Mouse (Mus musculus) CH12.LX (cell line): ENCODE results near the gene Ncapg2. TPM values are rescaled to one million over a fixed set of nuclear protein-coding genes. Genes with fewer than 3 reads are reported as not detected.

ENCODE experiments used
- DNase-seq: peaks from one replicate; pipeline ENCODE4 v3.0.0-alpha.2; 2013; ENCODE audit errors: extremely low read depth
- H3K27ac ChIP-seq: 2 replicates; pipeline ENCODE4 v1.5.1; 2012; ENCODE audit warnings: low read depth, mild to moderate bottlenecking, control low read depth, moderate library complexity; ENCODE audit not compliant: insufficient read depth
- H3K27me3 ChIP-seq: replicated peaks from 2 replicates; pipeline ENCODE3; 2012; ENCODE audit warnings: inconsistent platforms
- H3K36me3 ChIP-seq, 2 experiments: replicated peaks in 1 of 2; 2 replicates each; pipeline versions ENCODE3 to v1.6.1; 2012; ENCODE audit warnings: inconsistent platforms in 1 of 2, low read length in 1 of 2, mild to moderate bottlenecking in 1 of 2, mixed read lengths in 1 of 2, moderate library complexity in 1 of 2; ENCODE audit not compliant: control insufficient read depth in 1 of 2, insufficient read depth in 1 of 2
- H3K4me1 ChIP-seq, 2 experiments: 2 replicates each; pipeline ENCODE4 v1.6.1; 2012; ENCODE audit warnings: inconsistent platforms in 1 of 2, moderate library complexity in 1 of 2; ENCODE audit not compliant: insufficient read depth in 2 of 2, control insufficient read depth in 1 of 2
- H3K4me2 ChIP-seq: 2 replicates; pipeline ENCODE4 v1.6.1; 2012; ENCODE audit warnings: low read depth, mild to moderate bottlenecking, control low read depth; ENCODE audit not compliant: poor library complexity, insufficient read depth, severe bottlenecking
- H3K4me3 ChIP-seq, 3 experiments: fragments of 150-350 bp in 1 of 3; sonication (generic) in 1 of 3; replicated peaks in 1 of 3; 2 replicates each; pipeline versions ENCODE3 to v1.5.1; 2011 to 2012; ENCODE audit warnings: low read depth in 2 of 3, low read length in 2 of 3, mild to moderate bottlenecking in 2 of 3, moderate library complexity in 2 of 3, control low read depth in 1 of 3, improper control_type of control experiment in 1 of 3, inconsistent platforms in 1 of 3, mixed read lengths in 1 of 3; ENCODE audit not compliant: poor library complexity in 1 of 3
- H3K79me2 ChIP-seq: replicated peaks from 2 replicates; pipeline ENCODE4 v1.6.1; 2012; ENCODE audit warnings: mild to moderate bottlenecking, moderate library complexity; ENCODE audit not compliant: control insufficient read depth, poor library complexity, insufficient read depth, severe bottlenecking; ENCODE audit errors: extremely low read depth
- H3K9ac ChIP-seq: 2 replicates; pipeline ENCODE4 v1.6.1; 2012; ENCODE audit warnings: low read depth, mild to moderate bottlenecking, control low read depth, moderate library complexity; ENCODE audit not compliant: insufficient read depth
- H3K9me3 ChIP-seq: replicated peaks from 2 replicates; pipeline ENCODE3; 2012; ENCODE audit warnings: low read length, inconsistent platforms, mixed read lengths
- BHLHE40 ChIP-seq: IDR thresholded peaks from 2 replicates; pipeline ENCODE4 v1.6.1; 2011; ENCODE audit warnings: mild to moderate bottlenecking, low read depth, low read length, improper control_type of control experiment
- CHD1 ChIP-seq: IDR thresholded peaks from 2 replicates; pipeline ENCODE4 v1.6.1; 2012; ENCODE audit warnings: low read depth, low read length, improper control_type of control experiment, inconsistent platforms
- CTCF ChIP-seq, 2 experiments: IDR thresholded peaks in 1 of 2; conservative IDR thresholded peaks in 1 of 2; 2 replicates each; pipeline ENCODE4 v1.5.1; 2011 to 2012; ENCODE audit warnings: low read depth in 2 of 2, low read length in 2 of 2, improper control_type of control experiment in 1 of 2, inconsistent platforms in 1 of 2, mild to moderate bottlenecking in 1 of 2, moderate library complexity in 1 of 2
- E2F4 ChIP-seq: IDR thresholded peaks from 2 replicates; pipeline ENCODE4 v1.6.1; 2011; ENCODE audit warnings: low read depth, low read length, improper control_type of control experiment; ENCODE audit not compliant: insufficient replicate concordance
- EP300 ChIP-seq: IDR thresholded peaks from 2 replicates; pipeline ENCODE4 v1.6.1; 2011; ENCODE audit warnings: low read length, improper control_type of control experiment
- GABPA ChIP-seq: IDR thresholded peaks from 2 replicates; pipeline ENCODE4 v1.6.1; 2012; ENCODE audit warnings: low read depth, low read length, improper control_type of control experiment, inconsistent platforms; ENCODE audit not compliant: insufficient replicate concordance
- HCFC1 ChIP-seq: IDR thresholded peaks from 2 replicates; pipeline ENCODE4 v1.6.1; 2012; ENCODE audit warnings: low read depth, mild to moderate bottlenecking, inconsistent platforms, low read length, improper control_type of control experiment
- IRF4 ChIP-seq: IDR thresholded peaks from 2 replicates; pipeline ENCODE4 v1.6.1; 2014; ENCODE audit warnings: low read depth, mild to moderate bottlenecking, inconsistent platforms, low read length, improper control_type of control experiment
- MAFK ChIP-seq: IDR thresholded peaks from 2 replicates; pipeline ENCODE4 v1.6.1; 2011; ENCODE audit warnings: low read length, improper control_type of control experiment; ENCODE audit not compliant: insufficient replicate concordance
- MAX ChIP-seq: IDR thresholded peaks from 2 replicates; pipeline ENCODE4 v1.6.1; 2011; ENCODE audit warnings: low read length, improper control_type of control experiment
- MAZ ChIP-seq: IDR thresholded peaks from 2 replicates; pipeline ENCODE4 v1.6.1; 2012; ENCODE audit warnings: low read depth, mild to moderate bottlenecking, inconsistent platforms, low read length, improper control_type of control experiment, moderate library complexity
- MXI1 ChIP-seq: IDR thresholded peaks from 2 replicates; pipeline ENCODE4 v1.6.1; 2011; ENCODE audit warnings: mild to moderate bottlenecking, low read depth, low read length, improper control_type of control experiment
- MYC ChIP-seq: IDR thresholded peaks from 2 replicates; pipeline ENCODE4 v1.6.1; 2011; ENCODE audit warnings: low read depth, mild to moderate bottlenecking, improper control_type of control experiment, low read length
- NELFE ChIP-seq: IDR thresholded peaks from 2 replicates; pipeline ENCODE4 v1.6.1; 2011; ENCODE audit warnings: low read depth, low read length, improper control_type of control experiment
- POLR2A ChIP-seq: IDR thresholded peaks from 2 replicates; pipeline ENCODE4 v1.6.1; 2011; ENCODE audit warnings: low read depth, mild to moderate bottlenecking, improper control_type of control experiment, low read length
- RCOR1 ChIP-seq: conservative IDR thresholded peaks from 2 replicates; pipeline ENCODE4 v1.6.1; 2012; ENCODE audit warnings: low read depth, mild to moderate bottlenecking, inconsistent platforms, low read length, improper control_type of control experiment
- SIN3A ChIP-seq: IDR thresholded peaks from 2 replicates; pipeline ENCODE4 v1.6.1; 2012; ENCODE audit warnings: low read length, improper control_type of control experiment, inconsistent platforms
- SMC3 ChIP-seq: IDR thresholded peaks from 2 replicates; pipeline ENCODE4 v1.6.1; 2011; ENCODE audit warnings: low read depth, low read length, improper control_type of control experiment
- TBP ChIP-seq: conservative IDR thresholded peaks from 2 replicates; pipeline ENCODE4 v1.6.1; 2011; ENCODE audit warnings: low read depth, low read length, improper control_type of control experiment
- TCF12 ChIP-seq: IDR thresholded peaks from 2 replicates; pipeline ENCODE4 v1.6.1; 2014; ENCODE audit warnings: low read depth, mild to moderate bottlenecking, inconsistent platforms, low read length, improper control_type of control experiment
- UBTF ChIP-seq: IDR thresholded peaks from 2 replicates; pipeline ENCODE4 v1.6.1; 2012; ENCODE audit warnings: low read depth, mild to moderate bottlenecking, inconsistent platforms, low read length, improper control_type of control experiment, moderate library complexity
- ZKSCAN1 ChIP-seq: IDR thresholded peaks from 2 replicates; pipeline ENCODE4 v1.6.1; 2012; ENCODE audit warnings: low read depth, inconsistent platforms, low read length, improper control_type of control experiment, borderline replicate concordance
- ZMIZ1 ChIP-seq: IDR thresholded peaks from 2 replicates; pipeline ENCODE4 v1.6.1; 2012; ENCODE audit warnings: low read depth, mild to moderate bottlenecking, inconsistent platforms, low read length, improper control_type of control experiment
- ZNF384 ChIP-seq: IDR thresholded peaks from 2 replicates; pipeline ENCODE4 v1.6.1; 2012; ENCODE audit warnings: low read depth, low read length, improper control_type of control experiment, inconsistent platforms
- dilution Hi-C: fragments of 300-500 bp; cut with MboI; formaldehyde crosslinking; loops from 2 replicates; pipeline ENCODE4 v1.14.3; 2020; ENCODE audit warnings: low sequenced_read_pairs; ENCODE audit not compliant: extremely low pct_unique_long_range_greater_than_20kb, extremely low pct_ligation_motif_present
- in situ Hi-C: fragments of 300-500 bp; cut with MboI; formaldehyde crosslinking; loops from 3 replicates; pipeline ENCODE4 v1.14.3; 2019; ENCODE audit warnings: low sequenced_read_pairs, low pct_ligation_motif_present, low pct_unique_long_range_greater_than_20kb, mixed read lengths
- polyA plus RNA-seq: library from polyadenylated mRNA; unstranded; fragments of >175 nt; gene quantifications from 2 replicates; pipeline ENCODE4 v1.2.1, GENCODE M21; 2012; ENCODE audit warnings: low read depth; ENCODE audit not compliant: insufficient read length
- total RNA-seq, 2 experiments: library from RNA; depleted of rRNA; stranded (reverse); fragments of 300-350 nt in 1 of 2; fragments of >200 nt in 1 of 2; gene quantifications; 2 replicates each; pipeline ENCODE4 v1.2.3; 2012 to 2014

Gene Ncapg2
- total and polyA plus RNA-seq, 3 experiments = 48.0 to 66.4 (median 65.0) TPM

DNA sequence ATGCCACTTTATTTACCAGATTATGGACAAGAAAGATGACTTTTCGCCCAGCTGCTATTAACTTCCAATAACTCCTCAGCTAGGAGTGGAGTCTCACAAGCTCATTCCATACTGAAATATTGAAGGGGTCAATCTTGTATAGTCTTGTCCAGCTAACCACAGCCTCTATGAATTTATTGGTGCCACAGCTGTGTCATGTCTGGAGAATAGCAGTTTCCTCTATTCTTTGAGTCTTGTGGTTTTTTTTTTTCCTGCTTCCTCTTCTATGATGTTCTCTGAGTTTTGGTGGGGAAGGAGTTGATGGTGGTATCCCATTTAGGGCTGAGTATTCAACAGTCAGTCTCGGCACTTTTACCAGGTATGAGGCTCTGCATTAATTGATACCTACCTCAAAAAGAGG, 30.0 kb downstream of the Ncapg2 start:
- H3K9ac ChIP-seq = no peak overlapping the region

DNA sequence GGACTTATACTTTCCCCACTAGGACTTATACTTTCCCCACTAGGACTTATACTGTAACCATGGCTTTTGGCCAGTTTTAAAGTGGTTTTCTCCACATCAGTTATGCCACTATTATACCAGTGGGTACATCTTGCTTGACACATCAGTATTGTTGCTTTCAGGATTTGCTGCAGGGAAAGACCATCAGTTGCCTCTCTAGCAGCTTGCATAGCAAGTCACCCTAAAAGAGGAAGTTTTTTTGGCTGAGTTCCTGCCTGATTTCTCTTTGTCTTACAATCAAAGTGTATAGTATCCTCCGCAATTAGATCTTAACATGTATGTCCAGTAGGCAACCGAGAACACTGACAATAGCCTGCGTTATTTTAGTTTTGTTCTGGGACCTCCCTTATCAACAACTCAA, 30.9 kb downstream of the Ncapg2 start:
- Histone ChIP-seq H3K4me3 (no peak overlapping the region), H3K36me3 (peaks cover 51 to 83% of the 10 kb centered on the region in 2 experiments), H3K4me2 (no peak overlapping the region), H3K4me1 (peaks cover 0 to 16% of the 10 kb centered on the region in 2 experiments; a peak in 2 of 4 replicates), H3K27ac (no peak overlapping the region), H3K79me2 (no peaks in the 10 kb centered on the region), H3K9ac (no peak overlapping the region), H3K9me3 (no peaks in the 10 kb centered on the region), H3K27me3 (no peaks in the 10 kb centered on the region)
- TF ChIP-seq ZMIZ1 (no peak), EP300 (no peak), HCFC1 (no peak), RCOR1 (no peak), MYC (no peak), MAX (no peak), MAFK (no peak), MXI1 (no peak), SMC3 (no peak), IRF4 (no peak), NELFE (no peak), POLR2A (no peak), UBTF (no peak), ZNF384 (no peak), CHD1 (no peak)
- no peak for DNase-seq
- in situ Hi-C loops = no loop called here
- dilution Hi-C loops = no loop called here

More for the DNA sequence above, 30.0 kb downstream of the Ncapg2 start:
- Histone ChIP-seq H3K27ac (no peak overlapping the region), H3K4me3 (no peak overlapping the region), H3K36me3 (peaks cover 49 to 83% of the 10 kb centered on the region in 2 experiments), H3K4me1 (peaks cover 0 to 16% of the 10 kb centered on the region in 2 experiments; a peak in 2 of 4 replicates), H3K9me3 (no peaks in the 10 kb centered on the region), H3K27me3 (no peaks in the 10 kb centered on the region), H3K79me2 (no peaks in the 10 kb centered on the region), H3K4me2 (no peak overlapping the region)
- no peak for DNase-seq
- no peak for TF ChIP-seq EP300
- no peak for TF ChIP-seq MXI1
- no peak for TF ChIP-seq E2F4
- no peak for TF ChIP-seq GABPA
- no peak for TF ChIP-seq HCFC1
- no peak for TF ChIP-seq CHD1
- TF ChIP-seq CTCF (conservative IDR thresholded peaks at IDR 0.05 in 1 of 2, IDR thresholded peaks at IDR 0.05 in 1 of 2; ENCODE audit: low read depth in 2 of 2, low read length in 2 of 2) = no peak
- no peak for TF ChIP-seq BHLHE40
- no peak for TF ChIP-seq MYC
- TF ChIP-seq IRF4 = no peak
- TF ChIP-seq TCF12 = no peak
- TF ChIP-seq MAZ = no peak
- TF ChIP-seq ZKSCAN1 = no peak
- TF ChIP-seq SIN3A = no peak
- no peak for TF ChIP-seq MAX
- no peak for TF ChIP-seq ZMIZ1
- TF ChIP-seq SMC3 = no peak
- TF ChIP-seq TBP = no peak
- in situ Hi-C loops (no loop called here), dilution Hi-C loops (no loop called here)
